Mouse (Mus musculus): ENCODE measurements at regions not wholly inside any gene's neighbourhood (a gene's known extent, or its start where the extent isn't known, plus 50 kb on each side); places are given as distances from the start of the nearest gene placed in this dataset.

GRCm38 (mm10) chr11:57895497-57895896, 62.9 kb upstream of the Hand1 start:
- no peak for DNase-seq

DNA sequence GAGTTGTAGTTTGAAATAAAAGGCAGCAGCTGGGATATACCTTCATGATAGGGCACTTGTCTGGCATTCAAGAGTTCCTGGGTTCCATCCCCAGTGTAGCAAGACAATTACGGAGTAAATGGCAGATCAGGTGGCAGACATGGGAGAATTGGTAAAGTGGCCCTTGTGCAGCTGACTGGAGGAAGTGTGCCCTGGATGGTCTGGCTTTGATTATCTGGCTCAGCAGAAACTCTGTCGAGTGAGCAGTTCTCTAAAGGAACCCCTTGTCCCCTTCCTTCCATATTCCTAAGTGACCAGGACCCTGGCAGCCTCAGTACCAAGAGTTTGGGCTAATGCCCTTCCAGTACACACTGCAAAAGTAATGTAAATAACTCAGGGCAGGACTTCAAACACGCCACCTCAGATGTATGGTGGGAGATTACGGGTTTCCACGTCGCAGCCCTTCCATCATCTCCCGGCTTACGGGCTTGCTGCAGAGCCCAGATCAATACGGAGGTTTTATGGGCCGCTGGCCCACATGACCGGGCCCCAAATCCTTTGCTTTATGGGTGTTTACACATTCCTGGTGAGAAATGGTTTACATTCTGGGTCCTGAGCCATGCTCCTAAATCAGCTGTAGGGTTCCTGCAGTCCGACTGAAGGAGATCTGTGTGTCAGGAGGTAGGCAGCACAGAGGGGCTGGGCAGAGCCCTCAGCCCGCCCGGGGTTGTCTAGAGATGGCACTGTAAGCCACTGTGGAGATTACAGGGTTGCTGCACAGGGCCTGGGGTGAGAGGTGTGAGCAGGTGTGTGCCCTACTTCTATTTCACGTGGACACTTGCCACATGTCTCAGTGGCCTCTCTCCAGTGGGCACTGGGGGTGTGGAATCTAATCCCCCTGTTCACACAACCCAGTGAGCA, 50.4 kb upstream of the Hand1 start:
- no peak for DNase-seq
